In the genomic region with DNA sequence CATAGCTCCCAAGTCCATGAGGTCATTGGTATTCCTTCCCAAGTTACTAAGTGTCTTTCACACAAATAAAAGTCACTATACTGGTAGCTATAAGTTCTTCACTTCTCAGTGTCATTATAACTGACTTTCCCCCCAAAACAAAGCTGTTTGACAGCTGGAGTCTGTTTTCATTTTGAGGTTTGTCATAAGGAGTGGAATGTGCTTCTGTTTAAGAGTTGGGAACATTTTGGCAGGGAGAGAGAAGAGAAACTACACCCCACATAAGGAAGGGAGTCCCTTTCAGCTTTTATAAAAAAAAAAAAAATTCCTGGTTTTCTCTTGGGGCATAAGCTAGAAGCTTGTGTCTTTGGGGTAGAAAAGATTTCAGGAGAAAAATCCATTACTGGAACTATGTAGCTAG, we compare ENCODE assay signal across 17 mouse cellular contexts.
A peak's percentile ranks its signal among the peaks of the same experiment; 100 is the strongest.
DNase-seq lines count a peak whose midpoint lies in the region; ATAC-seq and TF ChIP-seq lines count a peak whose summit lies in the region.
"Had no signal": no experiment of that assay in that cellular context is flagged by ENCODE, and none has a peak within 500 bp of the region (broad histone marks: within the 10 kb centered on the region; RNA-seq: fewer than 3 reads in every experiment).

No protein-coding gene starts in this region.

- H3K4me2 ChIP-seq in heart, embryonic 16.5 days (ENCODE audit: low read depth, low read length) = no peak overlapping the region
- peak overlapping the region; percentile 22; the same call in 1 of the 2 replicates for H3K4me2 ChIP-seq in lung, embryonic 15.5 days
- no peak overlapping the region for H3K4me2 ChIP-seq in intestine, embryonic 16.5 days (ENCODE audit: low read depth, low read length)
- H3K4me2 ChIP-seq in stomach, postnatal 0 days (replicated peaks; ENCODE audit: low read depth) = no peak overlapping the region
- H3K4me2 ChIP-seq: forebrain, embryonic 15.5 days; liver, embryonic 11.5 days had no signal

- no peak for TF ChIP-seq EP300 in stomach, postnatal 0 days (optimal IDR thresholded peaks at IDR 0.05)

- no peak for ATAC-seq in heart, embryonic 16.5 days (replicated peaks; ENCODE audit: extremely low read depth, insufficient read depth, low FRiP score)
- ATAC-seq in lung, embryonic 15.5 days (ENCODE audit: borderline replicate concordance, extremely low read depth, low FRiP score, low TSS enrichment) = no peak; the same call in 1 of the 2 replicates
- peak; percentile 65 for ATAC-seq in intestine, embryonic 16.5 days
- ATAC-seq in stomach, postnatal 0 days (ENCODE audit: low FRiP score, low TSS enrichment) = no peak
- ATAC-seq: forebrain, embryonic 15.5 days; hindbrain, postnatal 0 days had no signal

- no peak for DNase-seq in heart, adult 18-20 months
- no peak for DNase-seq in lung, postnatal 10 days
- DNase-seq in stomach, postnatal 0 days (ENCODE audit: low spot score) = no peak
- DNase-seq in adrenal gland, postnatal 36 days = no peak
- DNase-seq: cerebellum, postnatal 14 days; gastrocnemius, postnatal 36 days; kidney, postnatal 36 days; layer of hippocampus, adult 9-11 months; right cerebral cortex, adult 18-20 months; thymus, postnatal 14 days had no signal

- H3K9ac ChIP-seq in heart, embryonic 16.5 days (ENCODE audit: low read length) = no peak overlapping the region
- no peak overlapping the region for H3K9ac ChIP-seq in lung, embryonic 15.5 days
- H3K9ac ChIP-seq in intestine, embryonic 16.5 days (ENCODE audit: low read depth, low read length) = no peak overlapping the region
- H3K9ac ChIP-seq in stomach, postnatal 0 days (ENCODE audit: low read length) = no peak overlapping the region
- H3K9ac ChIP-seq: forebrain, embryonic 15.5 days had no signal

- no peak for TF ChIP-seq CTCF in stomach, postnatal 0 days (IDR thresholded peaks at IDR 0.05; ENCODE audit: low read depth)

- no peak overlapping the region for H3K4me3 ChIP-seq in heart, embryonic 16.5 days (ENCODE audit: low read length)
- no peak overlapping the region for H3K4me3 ChIP-seq in lung, embryonic 15.5 days
- no peak overlapping the region for H3K4me3 ChIP-seq in intestine, embryonic 16.5 days (ENCODE audit: low read length)
- H3K4me3 ChIP-seq in stomach, postnatal 0 days (ENCODE audit: low read depth, low read length) = no peak overlapping the region
- H3K4me3 ChIP-seq: forebrain, embryonic 15.5 days; midbrain, embryonic 10.5 days had no signal

- no peaks in the 10 kb centered on the region for H3K36me3 ChIP-seq in heart, embryonic 16.5 days (ENCODE audit: control insufficient read depth, insufficient read depth)
- H3K36me3 ChIP-seq in lung, embryonic 15.5 days = no peaks in the 10 kb centered on the region
- H3K36me3 ChIP-seq in intestine, embryonic 16.5 days (ENCODE audit: control insufficient read depth, insufficient read depth, low read length) = no peaks in the 10 kb centered on the region
- no peaks in the 10 kb centered on the region for H3K36me3 ChIP-seq in stomach, postnatal 0 days (ENCODE audit: control insufficient read depth, insufficient read depth, low read length)
- H3K36me3 ChIP-seq: forebrain, embryonic 15.5 days had no signal

- H3K27me3 ChIP-seq in heart, embryonic 16.5 days (ENCODE audit: control insufficient read depth, insufficient read depth, low read length) = no peaks in the 10 kb centered on the region
- H3K27me3 ChIP-seq in lung, embryonic 15.5 days = no peaks in the 10 kb centered on the region
- H3K27me3 ChIP-seq in intestine, embryonic 16.5 days (replicated peaks; ENCODE audit: control insufficient read depth, insufficient read depth, low read length) = no peaks in the 10 kb centered on the region
- H3K27me3 ChIP-seq in stomach, postnatal 0 days (ENCODE audit: control insufficient read depth, insufficient read depth, low read length) = no peaks in the 10 kb centered on the region
- H3K27me3 ChIP-seq: forebrain, embryonic 15.5 days had no signal

- peaks cover 23% of the 10 kb centered on the region for H3K4me1 ChIP-seq in heart, embryonic 16.5 days (ENCODE audit: control insufficient read depth, insufficient read depth, low read length)
- peaks cover 55% of the 10 kb centered on the region for H3K4me1 ChIP-seq in lung, embryonic 15.5 days
- H3K4me1 ChIP-seq in intestine, embryonic 16.5 days (ENCODE audit: control insufficient read depth, insufficient read depth, low read length) = peaks cover 17% of the 10 kb centered on the region; the same call in 1 of the 2 replicates
- H3K4me1 ChIP-seq in stomach, postnatal 0 days (replicated peaks; ENCODE audit: control insufficient read depth, insufficient read depth) = no peaks in the 10 kb centered on the region; the same call in 1 of the 2 replicates

- peak overlapping the region; percentile 79 for H3K27ac ChIP-seq in heart, embryonic 16.5 days (ENCODE audit: low read length)
- peak overlapping the region; percentile 90 for H3K27ac ChIP-seq in lung, embryonic 15.5 days
- peak overlapping the region; percentile 77 for H3K27ac ChIP-seq in intestine, embryonic 16.5 days (ENCODE audit: low read length)
- peak overlapping the region; percentile 63 for H3K27ac ChIP-seq in stomach, postnatal 0 days (replicated peaks)
- H3K27ac ChIP-seq: forebrain, embryonic 15.5 days; hindbrain, postnatal 0 days; midbrain, embryonic 10.5 days had no signal

- no peaks in the 10 kb centered on the region for H3K9me3 ChIP-seq in heart, embryonic 16.5 days (replicated peaks; ENCODE audit: control insufficient read depth, low read length)
- no peaks in the 10 kb centered on the region for H3K9me3 ChIP-seq in lung, embryonic 15.5 days
- no peaks in the 10 kb centered on the region for H3K9me3 ChIP-seq in intestine, embryonic 16.5 days (ENCODE audit: control insufficient read depth, low read length)
- H3K9me3 ChIP-seq in stomach, postnatal 0 days (ENCODE audit: control insufficient read depth, low read length) = no peaks in the 10 kb centered on the region
- H3K9me3 ChIP-seq: forebrain, embryonic 15.5 days; midbrain, embryonic 10.5 days had no signal
